Mouse (Mus musculus) layer of hippocampus, postnatal 25 days (tissue): ENCODE results near the gene Gpha2. TPM values are rescaled to one million over a fixed set of nuclear protein-coding genes. Genes with fewer than 3 reads are reported as not detected.

Source experiments
- DNase-seq, 2 experiments: peaks; one replicate each; pipeline ENCODE4 v3.0.0; 2022; ENCODE audit warnings: mixed read lengths in 2 of 2, low spot score in 1 of 2; ENCODE audit errors: extremely low spot score in 1 of 2
- total RNA-seq, 2 experiments: library from RNA; stranded (reverse); gene quantifications; 2 replicates each; pipeline ENCODE4 v1.2.3; 2021

Gene Gpha2
- total RNA-seq, 2 experiments from 2014 or later: not detected

GRCm38 (mm10) chr19:6241274-6242107 is 15.3 kb downstream of the Gpha2 start, which contains the start of gene Atg2a:
Atg2a (plus strand) TSS chr19:6241668.
- DNase-seq: peak; percentile 91 to 95

- no peak for DNase-seq
Measured at GRCm38 (mm10) chr19:6242281-6242680, 16.1 kb downstream of the Gpha2 start.

GRCm38 (mm10) chr19:6243226-6243625 is 17.0 kb downstream of the Gpha2 start:
- no peak for DNase-seq

GRCm38 (mm10) chr19:6245806-6246205 is 19.6 kb downstream of the Gpha2 start:
- DNase-seq: no peak

- no peak for DNase-seq
Measured at GRCm38 (mm10) chr19:6247526-6248300, 21.5 kb downstream of the Gpha2 start.

- DNase-seq: no peak
Measured at GRCm38 (mm10) chr19:6253021-6253420, 26.8 kb downstream of the Gpha2 start.

- DNase-seq: no peak
Measured at GRCm38 (mm10) chr19:6260428-6260827, 34.2 kb downstream of the Gpha2 start.

- DNase-seq: no peak
Measured at GRCm38 (mm10) chr19:6260946-6261345, 34.8 kb downstream of the Gpha2 start.

- no peak for DNase-seq
Measured at GRCm38 (mm10) chr19:6261379-6261778, 35.2 kb downstream of the Gpha2 start.

- peak; percentile 68 to 79 for DNase-seq
Measured at GRCm38 (mm10) chr19:6262222-6262621, 36.0 kb downstream of the Gpha2 start.

- no peak for DNase-seq
Measured at GRCm38 (mm10) chr19:6262839-6263433, 36.8 kb downstream of the Gpha2 start.

- DNase-seq: no peak
Measured at GRCm38 (mm10) chr19:6264200-6264599, 38.0 kb downstream of the Gpha2 start.

- DNase-seq: no peak
Measured at GRCm38 (mm10) chr19:6264945-6265344, 38.8 kb downstream of the Gpha2 start.

GRCm38 (mm10) chr19:6265727-6266182 is 39.6 kb downstream of the Gpha2 start:
- no peak for DNase-seq

- no peak for DNase-seq
Measured at GRCm38 (mm10) chr19:6267306-6268169, 41.4 kb downstream of the Gpha2 start.

GRCm38 (mm10) chr19:6268170-6268528 is 42.0 kb downstream of the Gpha2 start:
- peak; percentile 78 to 95 for DNase-seq

GRCm38 (mm10) chr19:6268670-6269132 is 42.5 kb downstream of the Gpha2 start:
- no peak for DNase-seq

GRCm38 (mm10) chr19:6269798-6270475 is 43.8 kb downstream of the Gpha2 start:
- no peak for DNase-seq

GRCm38 (mm10) chr19:6270661-6271060 is 44.5 kb downstream of the Gpha2 start:
- DNase-seq: no peak
